Mouse (Mus musculus): ENCODE results near the gene Camk1d.
A peak's percentile ranks its signal among the peaks of the same experiment; 100 is the strongest.
"Not testable (repeated sequence)": the region's sequence is repeated elsewhere in the genome, so short reads cannot be mapped to it uniquely, and the experiment has no call there.

The Camk1d gene

DNA sequence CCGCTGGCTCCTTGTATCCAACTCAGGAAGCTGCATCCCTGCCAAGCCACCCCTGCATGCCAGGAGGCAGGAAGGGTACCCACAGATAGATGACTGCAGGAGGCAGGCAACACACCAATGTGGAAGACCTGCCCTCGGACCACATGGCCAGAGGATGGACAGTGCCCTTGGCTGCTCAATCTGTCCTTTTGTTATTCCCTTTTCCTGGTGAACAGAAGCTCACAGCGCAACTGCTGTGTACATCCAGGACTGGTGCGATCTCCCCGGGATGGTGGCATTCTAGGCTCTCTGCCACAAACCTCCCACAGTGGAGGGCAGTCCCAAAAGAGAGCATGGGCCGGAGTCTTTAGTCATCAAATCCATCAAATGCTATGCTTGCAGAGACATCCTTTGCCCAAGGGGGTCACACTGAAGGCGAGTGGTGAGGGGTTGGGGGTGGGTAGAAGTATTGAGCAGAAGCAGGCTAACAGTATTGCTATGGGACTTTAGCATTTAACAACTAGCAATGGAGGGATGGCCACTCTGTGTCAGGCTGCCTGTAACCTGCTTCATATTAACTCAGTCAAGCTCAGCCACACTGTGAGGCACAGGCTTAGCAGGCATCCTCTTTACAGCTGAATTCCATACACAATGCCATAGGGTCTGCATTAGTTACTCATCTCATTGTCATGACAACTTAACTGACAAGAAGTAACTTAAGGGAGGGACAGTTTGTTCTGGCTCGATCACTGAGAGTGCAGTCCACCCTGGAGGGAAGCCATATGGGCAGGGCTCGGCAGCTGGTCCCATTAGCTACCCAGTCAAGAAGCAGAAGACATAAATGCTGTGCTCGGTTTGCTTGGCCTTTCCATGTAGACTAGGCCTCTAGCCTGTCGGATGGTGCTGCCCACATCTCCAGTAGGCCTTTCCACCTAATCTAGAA is 106.1 kb downstream of the Camk1d start:
- peak; percentile 88 for DNase-seq

DNA sequence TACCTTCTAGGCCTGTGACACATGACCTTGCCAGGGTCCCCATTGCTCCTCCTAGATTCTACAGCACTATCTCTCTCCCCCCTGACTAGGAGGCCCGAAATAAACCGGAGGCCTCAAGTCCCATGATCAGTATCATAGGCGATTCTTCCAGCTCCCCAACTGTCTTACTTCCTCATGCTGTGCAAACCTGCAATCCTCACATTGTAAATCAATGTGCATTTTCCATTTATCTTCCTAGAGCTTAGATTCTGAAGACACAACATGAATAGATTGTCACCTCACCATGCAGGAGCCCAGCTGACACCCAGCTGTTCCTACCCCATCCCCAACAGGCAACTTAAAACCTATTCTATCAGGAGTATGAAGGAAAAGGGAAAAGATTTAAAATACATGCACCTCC is 108.5 kb downstream of the Camk1d start:
- DNase-seq = no peak

DNA sequence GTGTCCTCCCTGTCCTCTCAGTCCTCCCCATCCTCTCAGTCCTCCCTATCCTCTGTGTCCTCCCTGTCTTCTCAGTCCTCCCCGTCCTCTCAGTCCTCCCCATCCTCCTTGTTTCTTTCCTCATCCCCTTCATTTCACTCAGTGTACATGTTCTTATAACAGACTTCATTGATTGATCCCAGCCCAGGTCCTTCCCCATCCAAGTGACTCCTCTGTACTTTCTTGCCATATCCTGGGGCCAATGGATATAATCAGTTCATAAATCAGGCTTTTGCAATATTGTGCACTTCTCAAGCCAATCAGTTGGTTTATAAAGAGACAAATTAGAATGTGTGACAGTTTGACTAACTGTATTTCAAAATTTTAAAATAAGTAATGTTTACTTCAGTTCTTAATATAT is 112.3 kb downstream of the Camk1d start:
- no peak for DNase-seq

DNA sequence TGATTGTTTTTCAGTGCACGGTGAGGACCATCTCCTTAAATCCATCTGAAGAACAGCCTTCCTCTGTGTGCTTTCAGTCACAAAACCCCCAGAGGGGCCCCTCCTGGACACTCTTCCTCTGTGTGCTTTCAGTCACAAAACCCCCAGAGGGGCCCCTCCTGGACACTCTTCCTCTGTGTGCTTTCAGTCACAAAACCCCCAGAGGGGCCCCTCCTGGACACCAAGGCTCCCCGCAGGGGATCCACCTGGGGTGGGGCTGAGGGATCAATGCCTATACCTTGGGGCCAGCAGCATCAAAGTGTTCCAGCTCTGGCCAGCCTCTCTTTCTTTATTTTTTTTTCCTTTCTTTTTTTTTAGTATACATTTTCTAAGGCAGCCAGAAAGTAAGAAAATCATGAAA is 113.1 kb downstream of the Camk1d start:
- DNase-seq = not testable (repeated sequence)

DNA sequence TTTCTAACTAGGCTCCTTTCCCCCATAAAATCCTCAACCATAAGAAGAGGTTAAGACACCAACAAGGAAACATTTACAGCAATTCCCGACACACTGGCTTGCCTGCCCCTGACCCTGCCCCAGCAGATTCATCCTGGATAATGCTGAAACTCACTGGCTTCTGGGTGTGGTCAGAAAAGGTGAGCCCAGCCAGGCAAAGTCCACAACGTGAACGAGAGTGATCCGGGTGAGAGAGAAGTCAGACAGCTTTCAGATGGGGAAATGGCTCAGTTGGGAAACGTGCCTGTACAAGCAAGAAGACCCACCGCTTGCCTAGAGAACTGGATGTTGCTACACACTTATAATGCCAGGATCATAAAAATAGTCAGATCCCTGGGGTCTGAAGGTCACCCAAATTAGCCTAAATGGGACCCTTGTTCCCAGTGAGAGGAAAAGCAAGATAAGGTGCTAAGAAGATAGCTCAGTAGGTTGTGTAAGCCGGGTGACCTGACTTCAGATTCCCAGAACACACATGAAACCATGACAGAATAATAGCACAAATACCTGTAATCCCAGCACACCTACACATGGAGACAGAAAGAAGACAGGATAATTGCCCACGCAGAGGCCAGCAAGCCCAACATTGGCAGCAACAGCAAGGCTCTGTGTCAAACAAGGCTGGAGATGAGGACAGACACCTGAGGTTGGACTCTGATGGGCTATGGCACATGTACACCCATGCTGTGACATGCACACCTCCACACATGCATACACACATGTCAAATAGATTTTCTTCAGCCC is 113.9 kb downstream of the Camk1d start:
- DNase-seq = no peak

DNA sequence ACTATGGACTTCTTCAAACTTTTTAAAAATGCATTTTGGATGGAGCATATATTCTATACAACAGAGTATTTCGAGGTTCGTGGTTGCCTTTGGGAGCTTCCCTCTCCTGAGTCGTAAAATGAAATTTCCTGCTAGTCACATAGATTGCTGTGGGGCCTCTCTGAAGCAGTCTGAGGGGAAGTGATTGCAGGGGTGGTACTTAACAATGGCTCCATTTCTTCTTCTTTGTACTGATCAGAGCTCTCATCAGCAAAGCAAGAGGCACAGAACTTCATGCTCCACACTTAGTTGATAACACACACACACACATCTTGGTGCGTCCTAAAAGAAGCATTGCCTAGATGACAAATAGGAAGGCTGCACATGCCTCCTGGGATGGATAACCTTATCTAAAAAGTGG is 114.6 kb downstream of the Camk1d start:
- no peak for DNase-seq

DNA sequence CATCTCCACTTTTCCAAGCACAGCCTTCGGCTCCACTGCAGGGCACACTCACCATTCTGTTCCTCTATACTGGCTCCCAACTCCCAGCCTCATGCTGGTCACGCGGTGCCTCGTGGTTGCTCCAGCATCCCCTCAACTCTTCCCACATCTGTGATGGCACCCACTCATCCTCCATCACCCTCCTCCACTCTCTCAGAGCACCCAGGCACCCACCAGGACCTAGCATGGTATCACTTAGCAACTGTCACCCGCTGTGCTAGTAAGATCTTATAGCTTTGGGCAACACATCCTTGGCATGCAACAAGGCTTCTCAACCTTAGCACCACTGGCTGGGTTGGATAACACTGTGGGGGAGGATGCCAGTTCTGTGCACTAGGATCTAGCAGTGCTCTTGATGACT is 115.8 kb downstream of the Camk1d start:
- DNase-seq = no peak

DNA sequence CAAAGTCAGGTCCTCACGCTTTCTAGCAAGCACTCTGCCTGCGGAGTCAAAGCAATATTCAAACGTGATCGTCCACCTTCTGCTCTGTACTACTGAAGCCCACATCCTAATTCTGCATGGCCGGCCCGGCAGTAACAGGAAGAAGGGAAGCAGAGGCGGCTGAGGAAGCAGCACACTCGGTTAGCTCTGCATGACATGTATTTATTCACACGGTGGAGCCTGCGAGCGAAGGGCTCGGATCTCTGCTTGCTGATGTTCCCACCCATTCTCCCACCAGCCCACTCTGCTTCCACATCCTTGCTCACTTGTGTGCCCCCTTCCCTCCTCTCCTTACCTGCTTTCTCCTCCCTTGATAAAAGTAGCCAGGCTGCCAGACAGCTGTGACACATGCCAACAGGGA is 117.4 kb downstream of the Camk1d start:
- DNase-seq = no peak

DNA sequence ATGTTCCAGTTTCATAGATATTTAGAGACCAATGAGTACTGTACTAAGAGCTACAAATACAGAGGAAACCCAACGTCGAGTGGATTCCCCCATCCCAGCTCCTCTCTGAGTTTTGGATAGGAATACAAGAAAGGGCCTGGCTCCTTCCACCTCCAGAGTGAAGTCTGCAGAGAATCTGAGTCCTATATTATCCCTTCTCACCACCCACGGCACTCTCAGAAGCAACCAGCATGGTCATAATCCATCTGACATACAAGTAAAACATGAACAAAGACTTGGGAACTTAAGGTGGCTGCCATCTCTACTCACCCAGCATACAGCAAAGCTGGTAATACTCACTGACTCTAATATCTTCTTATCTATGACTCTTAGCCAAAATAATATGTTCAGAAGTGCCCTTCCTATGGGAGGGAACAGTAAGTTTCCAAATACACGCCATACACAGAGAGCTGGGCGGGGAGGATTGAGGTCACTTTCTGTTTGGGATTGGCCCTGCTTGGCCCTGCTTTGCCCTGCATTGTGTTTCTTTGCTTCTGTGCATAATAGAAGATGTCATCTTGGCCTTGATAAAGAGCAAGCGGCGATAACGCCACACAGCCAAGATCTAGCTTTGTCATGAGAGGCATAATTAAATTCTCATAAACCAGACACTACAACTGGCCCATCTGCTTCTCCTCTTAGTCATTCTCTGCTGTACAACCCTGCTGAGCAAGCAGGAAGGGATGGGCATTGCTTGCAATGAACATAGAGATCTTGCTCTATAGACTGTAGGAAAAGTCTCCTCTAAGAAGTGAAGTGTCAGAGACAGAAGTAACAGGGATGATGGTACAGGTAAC is 118.7 kb downstream of the Camk1d start:
- no peak for DNase-seq

DNA sequence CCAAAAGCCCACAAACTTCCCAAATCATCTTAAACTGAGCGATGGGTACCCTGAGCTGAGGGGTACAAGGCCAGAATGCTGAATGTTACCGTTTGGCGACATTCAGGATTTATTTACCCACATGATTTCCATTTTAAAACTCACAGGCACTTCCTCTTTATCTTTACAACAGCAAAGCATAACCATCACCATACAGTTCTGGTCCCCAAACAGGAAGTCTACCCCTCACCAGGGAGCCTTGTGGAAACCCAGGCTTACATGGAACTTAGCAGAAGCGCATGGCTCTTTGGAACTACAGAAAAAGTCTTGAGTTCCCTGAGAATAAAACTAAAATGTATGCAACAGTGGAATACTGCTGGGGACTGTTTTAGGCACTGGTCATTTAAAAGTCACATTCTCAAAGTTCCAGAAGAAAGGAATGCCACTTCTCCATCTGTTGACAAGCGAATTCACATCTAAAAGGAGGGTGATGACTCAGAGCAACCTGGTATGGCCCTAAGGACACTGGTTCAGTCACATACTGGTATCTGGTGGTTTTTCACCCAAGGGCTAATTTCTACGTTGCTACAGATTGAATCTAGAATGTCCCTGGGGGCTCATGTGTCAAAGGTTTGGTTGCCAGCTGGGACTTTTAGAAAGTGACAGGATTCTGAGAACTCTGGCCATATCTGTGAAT is 121.7 kb downstream of the Camk1d start:
- DNase-seq = no peak

DNA sequence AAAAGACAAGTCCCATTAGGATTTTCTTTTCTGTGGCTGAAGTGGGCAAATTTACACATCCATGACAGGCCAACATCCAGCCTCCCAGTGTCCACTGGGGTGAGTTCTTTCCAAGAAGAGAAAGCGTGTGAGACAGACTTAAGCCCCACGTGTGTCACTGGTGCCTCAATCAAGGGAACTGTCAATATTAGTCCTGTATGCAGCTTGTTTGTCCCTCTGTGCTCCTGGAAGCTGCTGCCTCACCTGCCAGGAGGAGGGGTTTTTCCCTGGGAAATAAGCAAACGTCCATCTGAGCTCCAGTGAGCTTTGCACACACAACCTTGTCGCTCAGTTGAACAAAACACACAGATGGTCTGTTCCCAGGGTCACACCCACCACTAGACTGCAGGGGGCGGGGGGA is 124.2 kb downstream of the Camk1d start:
- DNase-seq = no peak

DNA sequence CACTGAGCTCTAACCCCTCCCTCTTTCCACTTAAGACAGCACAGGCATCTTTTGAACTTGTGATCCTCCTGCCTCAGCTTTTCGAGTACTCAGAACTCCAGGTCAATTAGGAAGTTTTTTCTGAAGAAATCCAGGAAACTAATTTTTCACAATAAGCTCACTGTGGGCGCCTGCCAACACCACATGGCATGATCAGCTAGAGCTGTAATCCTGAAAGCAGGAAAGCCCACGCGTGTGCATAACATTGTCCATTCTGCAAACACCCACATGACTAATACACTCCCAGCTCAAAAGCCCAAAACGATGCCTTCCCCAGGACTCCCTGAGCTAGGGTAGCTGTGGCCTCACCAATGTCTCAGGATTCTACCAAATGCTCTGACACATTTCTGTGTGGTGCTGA is 125.2 kb downstream of the Camk1d start:
- no peak for DNase-seq

DNA sequence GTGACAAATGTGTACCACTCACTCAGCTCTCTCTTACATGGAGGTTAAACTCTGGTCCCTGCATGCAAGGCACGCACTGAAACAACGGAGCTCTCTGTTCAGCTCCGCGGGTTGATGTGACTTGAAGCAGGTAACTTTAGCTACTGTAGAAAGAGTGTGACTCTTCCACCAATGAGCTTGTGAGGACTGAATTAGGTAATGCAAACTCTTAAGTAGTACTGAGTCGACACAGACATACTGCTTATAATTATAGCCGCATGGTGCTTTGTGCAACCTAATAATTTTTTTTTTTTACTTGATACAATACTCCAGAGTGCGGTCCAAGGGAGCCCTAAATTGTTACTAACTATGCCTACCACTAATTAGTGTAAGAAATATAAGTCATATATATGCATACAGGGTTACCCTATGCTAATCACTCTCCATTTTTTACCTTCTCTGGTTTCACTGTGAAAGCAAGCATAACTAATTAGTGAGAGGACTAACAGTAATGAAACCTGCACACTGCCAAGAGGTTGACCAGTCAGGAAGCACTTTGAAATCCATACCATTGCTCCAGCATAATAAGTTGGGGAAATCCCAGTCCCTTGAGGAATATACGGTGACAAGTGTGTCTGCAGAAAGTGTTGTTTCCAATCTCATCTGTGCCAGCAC is 125.9 kb downstream of the Camk1d start:
- no peak for DNase-seq

DNA sequence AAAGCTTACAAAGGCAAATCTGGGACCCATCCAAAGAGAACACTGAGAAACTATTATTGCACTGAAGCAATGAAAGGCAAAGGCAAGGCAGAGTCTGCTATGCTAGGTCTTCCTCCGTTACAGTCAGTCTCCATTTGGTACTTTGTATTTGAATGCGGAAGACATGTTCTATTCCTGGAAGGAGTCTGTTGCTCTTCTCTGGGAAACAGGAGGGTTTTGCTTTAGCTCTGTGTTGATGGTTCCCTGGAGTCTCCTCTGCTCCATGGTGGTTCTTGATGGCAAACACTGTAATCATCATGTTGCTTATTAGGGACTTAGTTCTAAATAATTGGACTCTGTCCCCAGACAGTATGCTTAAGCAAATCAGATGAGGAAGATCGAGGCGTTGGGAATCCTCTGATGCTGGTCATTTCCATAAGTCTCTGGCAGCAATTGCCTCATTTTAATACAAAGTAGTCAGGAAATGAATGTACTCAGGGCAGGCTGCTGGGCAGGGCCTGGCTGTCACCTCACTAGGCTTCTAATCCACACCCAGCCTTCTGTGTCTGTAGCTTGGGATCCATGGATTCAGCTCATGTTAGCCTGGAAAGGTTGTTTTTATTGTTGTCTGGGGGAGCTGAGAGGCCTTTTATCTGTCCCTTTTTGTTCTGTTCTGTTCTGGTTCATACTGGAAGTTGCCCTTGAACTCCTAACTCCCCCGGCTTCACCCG is 129.8 kb downstream of the Camk1d start:
- no peak for DNase-seq

DNA sequence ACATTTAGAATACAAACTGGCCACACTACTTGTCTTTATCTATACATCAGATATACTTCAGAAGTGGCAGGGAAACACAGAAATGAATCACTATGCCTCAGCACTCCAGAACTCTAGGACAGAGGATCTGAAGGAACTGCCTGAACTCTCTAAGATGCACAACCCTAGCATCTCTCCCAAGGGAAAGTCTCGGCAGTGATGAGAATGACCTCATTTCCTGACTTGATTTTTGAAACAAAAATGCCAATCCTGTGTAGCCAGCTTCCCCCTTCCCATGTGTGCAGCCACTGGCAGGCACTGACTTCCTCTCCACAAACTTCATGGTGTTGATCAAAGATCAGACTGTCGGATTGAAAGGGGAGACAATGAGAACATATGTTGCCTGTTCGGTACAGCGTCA is 134.9 kb downstream of the Camk1d start:
- peak; percentile 90 for DNase-seq

DNA sequence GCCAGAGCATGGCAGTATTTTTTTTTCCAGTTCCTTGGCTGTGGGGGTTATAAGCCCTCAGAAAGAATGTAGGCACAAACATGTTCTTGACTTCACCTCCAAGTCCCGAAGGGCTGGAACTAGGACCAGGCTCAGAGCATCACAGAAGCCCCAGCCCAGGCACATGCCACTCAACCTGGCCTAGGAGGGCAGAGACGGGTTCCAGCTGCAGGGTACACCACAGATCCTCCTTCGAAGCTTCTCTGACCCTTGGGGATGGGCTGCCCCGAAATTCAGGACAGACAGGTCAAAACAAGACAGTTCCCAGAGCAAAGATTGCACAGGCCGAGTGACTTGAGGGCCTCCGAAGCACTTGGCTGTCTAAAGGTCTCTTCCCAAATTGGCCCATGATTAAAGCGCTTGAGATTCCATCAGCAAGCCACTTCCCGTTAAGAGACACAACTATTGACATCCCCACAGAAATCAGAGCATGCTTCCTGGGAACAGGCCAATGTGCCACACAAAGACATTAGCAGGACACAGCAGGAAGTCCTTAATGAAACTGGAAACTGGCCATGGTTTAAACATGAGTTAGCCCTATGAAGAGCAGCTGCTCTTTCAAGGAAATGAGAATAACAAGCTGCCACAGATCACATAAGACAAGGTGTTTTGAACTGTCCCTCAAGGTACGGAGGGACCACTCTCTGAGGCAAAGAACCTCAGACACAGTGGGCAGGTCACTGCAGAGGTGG is 136.8 kb downstream of the Camk1d start:
- peak; percentile 92 for DNase-seq

DNA sequence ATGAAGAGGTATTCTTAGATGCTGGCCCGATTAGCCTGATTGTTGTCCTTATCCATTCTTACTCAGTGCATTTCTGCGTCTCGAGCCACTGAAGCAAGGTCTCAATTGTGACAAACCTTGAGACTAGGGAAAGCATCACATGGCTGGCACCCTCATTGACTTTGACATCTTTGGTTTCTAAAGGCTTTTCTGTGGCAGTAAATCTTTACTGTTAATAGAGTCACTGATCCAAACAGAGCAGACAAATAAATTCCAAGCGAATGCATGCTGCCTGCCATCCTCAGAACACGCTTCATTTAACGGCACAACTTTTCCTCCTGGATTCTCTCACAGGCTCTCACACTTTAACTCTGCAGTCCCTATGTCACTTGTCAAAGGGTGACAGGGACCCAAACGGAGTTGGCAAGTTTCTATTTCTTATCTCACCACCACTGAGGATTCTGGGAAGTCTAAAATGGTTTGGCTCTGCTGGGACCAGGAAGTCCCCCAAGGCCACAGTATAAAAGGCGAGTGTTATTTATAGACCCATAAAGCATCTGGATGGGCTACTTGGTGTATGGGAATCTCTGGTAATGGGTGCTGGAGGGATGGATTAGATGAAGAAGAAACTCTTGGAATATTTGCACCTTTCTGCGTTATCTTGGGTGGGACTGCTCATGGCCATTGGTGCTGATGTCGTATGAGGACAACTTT is 141.9 kb downstream of the Camk1d start:
- no peak for DNase-seq

DNA sequence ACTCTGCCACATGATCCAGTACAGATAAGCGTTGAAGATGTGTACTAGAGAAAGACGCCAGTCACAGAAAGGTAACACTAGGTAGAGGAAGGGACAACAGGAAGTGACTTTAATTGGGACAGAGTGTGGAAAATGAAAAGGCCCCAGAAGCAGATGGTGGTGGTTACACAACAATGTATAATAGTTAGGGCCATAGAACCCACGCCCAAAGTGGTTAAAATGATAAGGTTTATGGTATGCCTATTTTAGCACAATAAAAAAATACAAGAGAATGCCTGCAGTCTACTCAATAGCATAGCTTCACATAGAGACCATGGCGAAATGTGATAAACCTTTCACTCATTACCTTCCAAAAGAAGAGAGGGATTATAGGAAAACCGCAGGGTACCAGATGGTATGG is 147.7 kb downstream of the Camk1d start:
- no peak for DNase-seq

DNA sequence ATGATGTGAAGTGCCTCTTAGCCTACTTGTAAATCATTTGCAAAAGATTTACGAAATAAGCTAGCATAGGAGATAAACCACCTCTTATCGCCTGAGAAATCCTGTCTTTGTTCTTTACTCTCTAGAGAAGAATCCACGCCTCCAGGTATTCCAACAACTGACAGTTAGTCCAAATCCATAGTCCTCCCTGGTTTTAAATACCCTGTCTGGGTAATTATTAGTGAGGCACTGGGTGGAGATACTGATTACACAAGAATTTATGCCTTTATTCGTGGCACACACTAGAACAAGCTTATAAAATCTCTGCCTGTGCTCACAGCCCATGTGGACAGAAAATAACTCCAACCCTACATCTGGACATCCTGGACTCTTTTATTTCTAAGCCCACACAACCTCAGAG is 150.6 kb downstream of the Camk1d start:
- no peak for DNase-seq

DNA sequence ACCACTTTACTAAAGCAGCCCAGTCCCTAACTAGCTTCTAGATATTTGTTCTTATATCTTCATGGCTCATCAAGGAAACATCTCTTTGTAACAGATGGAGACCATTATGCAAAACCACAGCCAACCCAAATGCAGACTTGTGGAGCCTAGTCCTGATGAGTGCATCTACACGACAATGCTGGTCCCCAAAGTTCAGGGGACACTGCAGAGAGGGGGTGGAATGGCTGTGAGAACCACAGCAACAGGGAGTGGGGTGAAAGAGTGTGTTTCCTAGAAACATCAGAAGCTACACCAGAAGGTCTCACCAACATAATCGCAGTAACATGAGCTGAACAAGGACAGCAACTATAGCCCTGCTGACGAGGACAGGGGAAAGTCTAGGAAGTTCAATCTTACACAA is 152.9 kb downstream of the Camk1d start:
- peak; percentile 72 for DNase-seq

Measured in heart, adult 11 months (tissue).